Mouse (Mus musculus) kidney, embryonic 14.5 days (tissue): ENCODE measurements around the gene Ubqlnl. TPM values are rescaled to one million over a fixed set of nuclear protein-coding genes. Genes with fewer than 3 reads are reported as not detected.

Experiments
- ATAC-seq: fragments of 200-750 bp; cut with Nextera tagmentation; 2 replicates; pipeline ENCODE4 v1.8.0; 2017; ENCODE audit warnings: moderate number of reproducible peaks, mild to moderate bottlenecking, moderate TSS enrichment, moderate library complexity; ENCODE audit not compliant: low FRiP score, low TSS enrichment
- H3K27ac ChIP-seq: fragments of 300-500 bp; sonication (generic); 2 replicates; pipeline ENCODE4 v1.5.1; 2014; ENCODE audit warnings: low read depth, mild to moderate bottlenecking, low read length, moderate library complexity, mixed read lengths
- H3K27me3 ChIP-seq: fragments of 300-500 bp; sonication (generic); 2 replicates; pipeline ENCODE4 v1.6.1; 2014; ENCODE audit warnings: mild to moderate bottlenecking, low read length; ENCODE audit not compliant: control insufficient read depth, insufficient read depth
- H3K36me3 ChIP-seq: fragments of 300-500 bp; sonication (generic); 2 replicates; pipeline ENCODE4 v1.6.1; 2014; ENCODE audit warnings: low read length, mixed read lengths; ENCODE audit not compliant: control insufficient read depth, insufficient read depth
- H3K4me1 ChIP-seq: fragments of 300-500 bp; sonication (generic); 2 replicates; pipeline ENCODE4 v1.6.1; 2014; ENCODE audit warnings: low read length, mixed read lengths; ENCODE audit not compliant: control insufficient read depth, insufficient read depth
- H3K4me2 ChIP-seq: fragments of 300-500 bp; sonication (generic); replicated peaks from 2 replicates; pipeline ENCODE4 v1.6.1; 2014; ENCODE audit warnings: low read depth, mild to moderate bottlenecking, low read length
- H3K4me3 ChIP-seq: fragments of 300-500 bp; sonication (generic); 2 replicates; pipeline ENCODE4 v1.5.1; 2014; ENCODE audit warnings: mild to moderate bottlenecking, low read length
- H3K9ac ChIP-seq: fragments of 300-500 bp; sonication (generic); 2 replicates; pipeline ENCODE4 v1.6.1; 2014; ENCODE audit warnings: low read depth, mild to moderate bottlenecking, low read length, moderate library complexity
- H3K9me3 ChIP-seq: fragments of 300-500 bp; sonication (generic); 2 replicates; pipeline ENCODE4 v1.6.1; 2016; ENCODE audit warnings: low read length; ENCODE audit not compliant: control insufficient read depth
- WGBS: fragments of 180-500 bp; shearing (Covaris S2); extraction: QIAGEN DNeasy Blood & Tissue Kit; methylation state at CpG from one replicate; pipeline ENCODE4 v1.1.7; 2014; 5-methylcytosine and 5-hydroxymethylcytosine counted together
- polyA plus RNA-seq: library from polyadenylated mRNA; unstranded; fragments of >200 nt; fragmentation: Nextera tagmentation; extraction: Ambion mirVana; gene quantifications from 2 replicates; pipeline ENCODE4 v1.2.1, GENCODE M21; 2014

Gene Ubqlnl
- polyA plus RNA-seq, 1 experiment from 2014 or later = not detected

- no peak for ATAC-seq
- H3K4me3 ChIP-seq = no peak overlapping the region
- no peaks in the 10 kb centered on the region for H3K4me1 ChIP-seq
- WGBS = 87% methylated on average over 6 of the region's 6 CpGs
- H3K4me2 ChIP-seq = no peak overlapping the region
- H3K9me3 ChIP-seq = no peaks in the 10 kb centered on the region
- no peak overlapping the region for H3K9ac ChIP-seq
- no peaks in the 10 kb centered on the region for H3K27me3 ChIP-seq
- no peak overlapping the region for H3K27ac ChIP-seq
- no peaks in the 10 kb centered on the region for H3K36me3 ChIP-seq
Observed at GRCm38 (mm10) chr7:104167105-104167504, 16.7 kb upstream of the Ubqlnl start.

GRCm38 (mm10) chr7:104143179-104143578 is 7.2 kb downstream of the Ubqlnl start, which contains the start of gene Ubqln3:
TSS of gene Ubqln3 (minus strand) at chr7:104143279.
- Histone ChIP-seq H3K4me3 (no peak within 1 kb of the TSS), H3K36me3 (no peaks in the 10 kb centered on the region), H3K9ac (no peak within 1 kb of the TSS), H3K4me2 (no peak within 1 kb of the TSS), H3K27me3 (no peaks in the 10 kb centered on the region), H3K4me1 (no peaks in the 10 kb centered on the region), H3K9me3 (no peaks in the 10 kb centered on the region), H3K27ac (no peak within 1 kb of the TSS)
- ATAC-seq = no peak
- 75% methylated on average over 3 of the region's 3 CpGs for WGBS

GRCm38 (mm10) chr7:104137305-104137704 is 13.1 kb downstream of the Ubqlnl start, which contains the start of gene Olfr643:
TSS of gene Olfr643 (minus strand) at chr7:104137405.
- WGBS = 87% methylated on average over 5 of the region's 5 CpGs
- no peaks in the 10 kb centered on the region for H3K27me3 ChIP-seq

GRCm38 (mm10) chr7:104129726-104130125 is 20.6 kb downstream of the Ubqlnl start, which contains the start of gene Ubqln5:
TSS of gene Ubqln5 (minus strand) at chr7:104129826.
- ATAC-seq = no peak
- H3K4me1 ChIP-seq = no peaks in the 10 kb centered on the region
- 87% methylated on average over 5 of the region's 5 CpGs for WGBS
- H3K27me3 ChIP-seq = no peaks in the 10 kb centered on the region
- no peak within 1 kb of the TSS for H3K4me2 ChIP-seq
- H3K9me3 ChIP-seq = no peaks in the 10 kb centered on the region
- no peaks in the 10 kb centered on the region for H3K36me3 ChIP-seq
- H3K27ac ChIP-seq = no peak within 1 kb of the TSS
- no peak within 1 kb of the TSS for H3K4me3 ChIP-seq
- no peak within 1 kb of the TSS for H3K9ac ChIP-seq

More at GRCm38 (mm10) chr7:104137305-104137704, 13.1 kb downstream of the Ubqlnl start, which contains the start of gene Olfr643:
- no peak for ATAC-seq
- no peaks in the 10 kb centered on the region for H3K9me3 ChIP-seq
- no peak within 1 kb of the TSS for H3K27ac ChIP-seq
- H3K9ac ChIP-seq = no peak within 1 kb of the TSS
- H3K4me2 ChIP-seq = no peak within 1 kb of the TSS
- H3K4me3 ChIP-seq = no peak within 1 kb of the TSS
- no peaks in the 10 kb centered on the region for H3K4me1 ChIP-seq
- H3K36me3 ChIP-seq = no peaks in the 10 kb centered on the region

GRCm38 (mm10) chr7:104104757-104104972 is 45.7 kb downstream of the Ubqlnl start, which contains the start of gene Olfr646:
TSS of gene Olfr646 (plus strand) at chr7:104104873.
- ATAC-seq = no peak
- no peak within 1 kb of the TSS for H3K4me2 ChIP-seq
- no peaks in the 10 kb centered on the region for H3K4me1 ChIP-seq
- H3K9me3 ChIP-seq = no peaks in the 10 kb centered on the region
- no peaks in the 10 kb centered on the region for H3K27me3 ChIP-seq
- no peaks in the 10 kb centered on the region for H3K36me3 ChIP-seq
- no peak within 1 kb of the TSS for H3K4me3 ChIP-seq
- H3K9ac ChIP-seq = no peak within 1 kb of the TSS
- H3K27ac ChIP-seq = no peak within 1 kb of the TSS

- ATAC-seq = no peak
- no peak overlapping the region for H3K4me2 ChIP-seq
- H3K36me3 ChIP-seq = no peaks in the 10 kb centered on the region
- no peaks in the 10 kb centered on the region for H3K27me3 ChIP-seq
- H3K27ac ChIP-seq = no peak overlapping the region
- H3K4me1 ChIP-seq = no peaks in the 10 kb centered on the region
- no peaks in the 10 kb centered on the region for H3K9me3 ChIP-seq
- WGBS = 39% methylated on average over 4 of the region's 4 CpGs
- no peak overlapping the region for H3K4me3 ChIP-seq
- no peak overlapping the region for H3K9ac ChIP-seq
Observed at GRCm38 (mm10) chr7:104103913-104104756, 46.2 kb downstream of the Ubqlnl start.

Other genes starting within 250 kb of the Ubqlnl start
- not detected in 2 replicates for gene Olfr65, start 247.1 kb downstream of the Ubqlnl start, polyA plus RNA-seq
- not detected in 2 replicates for gene Olfr631, start 221.7 kb downstream of the Ubqlnl start, polyA plus RNA-seq
- gene Olfr632, start 216.2 kb downstream of the Ubqlnl start, polyA plus RNA-seq = not detected in 2 replicates
- not detected in 2 replicates for gene Olfr633, start 206.1 kb downstream of the Ubqlnl start, polyA plus RNA-seq
- 0.03 TPM in 1 of 2 replicates, not detected in the other for gene Olfr635, start 179.4 kb downstream of the Ubqlnl start, polyA plus RNA-seq
- not detected in 2 replicates for gene Olfr638, start 151.8 kb downstream of the Ubqlnl start, polyA plus RNA-seq
- 0.03 TPM in 1 of 2 replicates, not detected in the other for gene Olfr639, start 133.3 kb downstream of the Ubqlnl start, polyA plus RNA-seq
- gene Olfr640, start 125.0 kb downstream of the Ubqlnl start, polyA plus RNA-seq = not detected in 2 replicates
- not detected in 2 replicates for gene Olfr641, start 115.1 kb downstream of the Ubqlnl start, polyA plus RNA-seq
- not detected in 2 replicates for gene Olfr642, start 97.9 kb downstream of the Ubqlnl start, polyA plus RNA-seq
- gene 4930516K23Rik, start 89.1 kb downstream of the Ubqlnl start, polyA plus RNA-seq = not detected in 2 replicates
- not detected in 2 replicates for gene Olfr644, start 78.7 kb downstream of the Ubqlnl start, polyA plus RNA-seq
- not detected in 2 replicates for gene Olfr645, start 65.1 kb downstream of the Ubqlnl start, polyA plus RNA-seq
- gene Olfr646, start 45.7 kb downstream of the Ubqlnl start, polyA plus RNA-seq = not detected in 2 replicates
- gene Ubqln5, start 20.7 kb downstream of the Ubqlnl start, polyA plus RNA-seq = not detected in 2 replicates
- not detected in 2 replicates for gene Olfr643, start 13.2 kb downstream of the Ubqlnl start, polyA plus RNA-seq
- not detected in 2 replicates for gene Ubqln3, start 7.3 kb downstream of the Ubqlnl start, polyA plus RNA-seq
- gene Olfm5, start 14.3 kb upstream of the Ubqlnl start, polyA plus RNA-seq = not detected in 2 replicates
- gene Olfr648, start 32.8 kb upstream of the Ubqlnl start, polyA plus RNA-seq = 0.12 and 0.14 TPM in 2 replicates
- gene Olfr649, start 45.4 kb upstream of the Ubqlnl start, polyA plus RNA-seq = not detected in 2 replicates
- gene Trim6, start 68.2 kb upstream of the Ubqlnl start, polyA plus RNA-seq = 1.3 and 2.5 TPM in 2 replicates
- 1.4 and 1.5 TPM in 2 replicates for gene Trim34a, start 93.9 kb upstream of the Ubqlnl start, polyA plus RNA-seq
- 0.20 and 0.30 TPM in 2 replicates for gene Trim5, start 137.5 kb upstream of the Ubqlnl start, polyA plus RNA-seq
- 4.5 and 6.3 TPM in 2 replicates for gene Trim12a, start 164.9 kb upstream of the Ubqlnl start, polyA plus RNA-seq
- gene Trim34b, start 178.9 kb upstream of the Ubqlnl start, polyA plus RNA-seq = 0.40 and 0.50 TPM in 2 replicates
- 2.0 and 2.8 TPM in 2 replicates for gene Trim12c, start 202.8 kb upstream of the Ubqlnl start, polyA plus RNA-seq
- gene Trim30b, start 219.3 kb upstream of the Ubqlnl start, polyA plus RNA-seq = not detected in 2 replicates